Mouse (Mus musculus) urinary bladder, postnatal 10 days (tissue): ENCODE measurements around the gene Gm14862.
"Not testable (repeated sequence)": the region's sequence is repeated elsewhere in the genome, so short reads cannot be mapped to it uniquely, and the experiment has no call there.

Experiments used
- DNase-seq: peaks from one replicate; pipeline ENCODE4 v3.0.0; 2022; ENCODE audit warnings: low spot score

Gene Gm14862

GRCm38 (mm10) chrX:9256766-9257165, at the start of gene Gm14862:
Gene Gm14862, minus strand, starts transcription at chrX:9256899.
- DNase-seq: no peak

GRCm38 (mm10) chrX:9303455-9303854, 46.8 kb upstream of the Gm14862 start:
- DNase-seq: no peak

GRCm38 (mm10) chrX:9302791-9303190, 46.1 kb upstream of the Gm14862 start:
- DNase-seq: no peak

GRCm38 (mm10) chrX:9298413-9298864, 41.7 kb upstream of the Gm14862 start:
- no peak for DNase-seq

- not testable (repeated sequence) for DNase-seq
Observed at GRCm38 (mm10) chrX:9293140-9293829, 36.6 kb upstream of the Gm14862 start.

GRCm38 (mm10) chrX:9283464-9283863, 26.8 kb upstream of the Gm14862 start, which contains the start of gene H2al1m:
Gene H2al1m, plus strand, starts transcription at chrX:9283764.
- not testable (repeated sequence) for DNase-seq

- no peak for DNase-seq
Observed at GRCm38 (mm10) chrX:9274321-9274720, 17.6 kb upstream of the Gm14862 start.

- no peak for DNase-seq
Observed at GRCm38 (mm10) chrX:9273377-9274002, 16.8 kb upstream of the Gm14862 start.

GRCm38 (mm10) chrX:9272460-9273361, 16.0 kb upstream of the Gm14862 start, which contains the start of gene Xk:
Gene Xk, plus strand, starts transcription at chrX:9272756.
- DNase-seq: no peak

- DNase-seq: no peak
Observed at GRCm38 (mm10) chrX:9271947-9272459, 15.3 kb upstream of the Gm14862 start.

- DNase-seq: no peak
Observed at GRCm38 (mm10) chrX:9271112-9271511, 14.4 kb upstream of the Gm14862 start.

GRCm38 (mm10) chrX:9259267-9259666, 2.6 kb upstream of the Gm14862 start:
- DNase-seq: no peak

GRCm38 (mm10) chrX:9257831-9258230, 1.1 kb upstream of the Gm14862 start:
- no peak for DNase-seq

GRCm38 (mm10) chrX:9254901-9255300, 1.8 kb downstream of the Gm14862 start:
- no peak for DNase-seq

- no peak for DNase-seq
Observed at GRCm38 (mm10) chrX:9253990-9254389, 2.7 kb downstream of the Gm14862 start.

- DNase-seq: no peak
Observed at GRCm38 (mm10) chrX:9248911-9249310, 7.8 kb downstream of the Gm14862 start.

- DNase-seq: no peak
Observed at GRCm38 (mm10) chrX:9244603-9245336, 11.9 kb downstream of the Gm14862 start.

- no peak for DNase-seq
Observed at GRCm38 (mm10) chrX:9243381-9243864, 13.3 kb downstream of the Gm14862 start.

- no peak for DNase-seq
Observed at GRCm38 (mm10) chrX:9240737-9241591, 15.7 kb downstream of the Gm14862 start.

GRCm38 (mm10) chrX:9227105-9227504, 29.6 kb downstream of the Gm14862 start:
- DNase-seq: no peak
